Mouse (Mus musculus) liver, adult 2 months (tissue): ENCODE measurements around the gene Cytip. TPM values are rescaled to one million over a fixed set of nuclear protein-coding genes. Genes with fewer than 3 reads are reported as not detected.
"Not testable (repeated sequence)": the region's sequence is repeated elsewhere in the genome, so short reads cannot be mapped to it uniquely, and the experiment has no call there.

ENCODE experiments used
- DNase-seq: peaks from one replicate; pipeline ENCODE4 v3.0.0-alpha.2; 2011; ENCODE audit warnings: low read depth, low spot score; ENCODE audit errors: extremely low read depth
- H3K27ac ChIP-seq: fragments of 200-500 bp; replicated peaks from 2 replicates; pipeline ENCODE4 v1.5.1; 2012; ENCODE audit warnings: low read depth, mild to moderate bottlenecking, control low read depth, inconsistent platforms, low read length; ENCODE audit not compliant: insufficient read depth
- H3K27me3 ChIP-seq: fragments of 200-500 bp; 2 replicates; pipeline ENCODE4 v1.6.1; 2012; ENCODE audit warnings: mild to moderate bottlenecking, moderate library complexity, low read length, inconsistent platforms; ENCODE audit not compliant: control insufficient read depth, insufficient read depth
- H3K36me3 ChIP-seq: fragments of 200-500 bp; 2 replicates; pipeline ENCODE4 v1.6.1; 2012; ENCODE audit warnings: low read length, inconsistent platforms; ENCODE audit not compliant: control insufficient read depth, insufficient read depth
- H3K4me1 ChIP-seq: fragments of 200-500 bp; 2 replicates; pipeline ENCODE4 v1.6.1; 2011; ENCODE audit warnings: low read length; ENCODE audit not compliant: control insufficient read depth, insufficient read depth
- H3K4me3 ChIP-seq: fragments of 200-500 bp; 2 replicates; pipeline ENCODE4 v1.5.1; 2011; ENCODE audit warnings: low read depth, mild to moderate bottlenecking, control low read depth, low read length, moderate library complexity; ENCODE audit not compliant: insufficient read depth
- H3K79me2 ChIP-seq: fragments of 200-500 bp; 2 replicates; pipeline ENCODE4 v1.6.1; 2012; ENCODE audit warnings: inconsistent platforms, mild to moderate bottlenecking, low read length, moderate library complexity; ENCODE audit not compliant: control insufficient read depth, insufficient read depth
- H3K9ac ChIP-seq: fragments of 200-500 bp; 2 replicates; pipeline ENCODE4 v1.6.1; 2012; ENCODE audit warnings: low read depth, mild to moderate bottlenecking, control low read depth, inconsistent platforms, low read length
- CTCF ChIP-seq: fragments of 200-500 bp; IDR thresholded peaks from 2 replicates; pipeline ENCODE4 v1.5.1; 2011; ENCODE audit warnings: low read depth, low read length, control low read depth
- POLR2A ChIP-seq: fragments of 200-500 bp; IDR thresholded peaks from 2 replicates; pipeline ENCODE4 v1.6.1; 2011; ENCODE audit warnings: low read length, control low read depth; ENCODE audit not compliant: insufficient read depth; ENCODE audit errors: extremely low read depth
- WGBS: fragments of 180-500 bp; shearing (Covaris S2); methylation state at CpG from one replicate; pipeline ENCODE4 v1.1.7; 2018; 5-methylcytosine and 5-hydroxymethylcytosine counted together
- polyA plus RNA-seq: library from polyadenylated mRNA; depleted of rRNA; stranded (reverse); fragments of >200 nt; gene quantifications from 2 replicates; pipeline ENCODE4 v1.2.3, GENCODE M21; 2012
- total RNA-seq: library from RNA; depleted of rRNA; stranded (reverse); fragments of >200 nt; gene quantifications from 2 replicates; pipeline ENCODE4 v1.2.3, GENCODE M21; 2014

Gene Cytip
- total and polyA plus RNA-seq, 2 experiments: 0.91 to 1.7 TPM

- no peak overlapping the region for H3K27ac ChIP-seq
- H3K4me1 ChIP-seq: no peaks in the 10 kb centered on the region
- WGBS: 76% methylated on average over 5 of the region's 5 CpGs
- H3K79me2 ChIP-seq: no peaks in the 10 kb centered on the region
- H3K27me3 ChIP-seq: no peaks in the 10 kb centered on the region
- H3K9ac ChIP-seq: no peak overlapping the region
- DNase-seq: no peak
- no peaks in the 10 kb centered on the region for H3K36me3 ChIP-seq
- TF ChIP-seq CTCF (no peak), POLR2A (no peak)
- H3K4me3 ChIP-seq: no peak overlapping the region
Observed at GRCm38 (mm10) chr2:58129903-58130302, 65.4 kb downstream of the Cytip start.

GRCm38 (mm10) chr2:58111105-58111504 lies 84.2 kb downstream of the Cytip start:
- DNase-seq: no peak
- H3K27me3 ChIP-seq: no peaks in the 10 kb centered on the region
- WGBS: 66% methylated on average over 4 of the region's 4 CpGs
- H3K27ac ChIP-seq: no peak overlapping the region
- TF ChIP-seq CTCF: no peak
- TF ChIP-seq POLR2A: no peak
- no peak overlapping the region for H3K4me3 ChIP-seq
- H3K79me2 ChIP-seq: no peaks in the 10 kb centered on the region
- H3K9ac ChIP-seq: no peak overlapping the region
- H3K4me1 ChIP-seq: no peaks in the 10 kb centered on the region
- no peaks in the 10 kb centered on the region for H3K36me3 ChIP-seq

- H3K36me3 ChIP-seq, H3K79me2 ChIP-seq, H3K27me3 ChIP-seq, H3K4me1 ChIP-seq, H3K27ac ChIP-seq, DNase-seq, H3K9ac ChIP-seq, H3K4me3 ChIP-seq: not testable (repeated sequence)
- 88% methylated on average over 16 of the region's 16 CpGs for WGBS
Observed at GRCm38 (mm10) chr2:58107887-58108286, 87.4 kb downstream of the Cytip start.

GRCm38 (mm10) chr2:58107046-58107445 lies 88.3 kb downstream of the Cytip start:
- TF ChIP-seq POLR2A: no peak
- DNase-seq: no peak
- no peaks in the 10 kb centered on the region for H3K27me3 ChIP-seq
- no peaks in the 10 kb centered on the region for H3K36me3 ChIP-seq
- WGBS: 83% methylated on average over 6 of the region's 6 CpGs
- no peak overlapping the region for H3K4me3 ChIP-seq
- H3K79me2 ChIP-seq: no peaks in the 10 kb centered on the region
- H3K9ac ChIP-seq: no peak overlapping the region
- no peak overlapping the region for H3K27ac ChIP-seq
- H3K4me1 ChIP-seq: no peaks in the 10 kb centered on the region

DNA sequence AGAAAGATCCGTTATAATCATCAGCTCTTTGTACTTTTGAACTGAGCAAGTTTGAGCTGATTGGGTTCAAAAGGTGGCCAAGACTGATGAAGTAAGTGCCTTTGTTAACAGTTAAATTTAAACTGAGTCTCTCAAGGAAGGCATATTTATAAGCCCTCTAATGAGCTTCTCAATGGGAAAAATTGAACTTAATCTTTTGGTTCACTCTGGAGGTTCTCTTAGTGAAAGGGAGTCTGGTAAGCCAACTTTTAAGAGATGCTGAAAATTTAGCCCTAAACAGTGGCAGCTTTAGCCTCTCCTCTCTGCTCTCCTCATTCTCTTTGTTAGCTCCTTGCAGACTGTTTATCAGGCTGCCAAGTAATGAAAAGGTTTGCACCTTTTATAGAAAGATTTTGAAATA lies 100.5 kb downstream of the Cytip start:
- Histone ChIP-seq H3K27ac (no peak overlapping the region), H3K79me2 (no peaks in the 10 kb centered on the region), H3K36me3 (no peaks in the 10 kb centered on the region), H3K9ac (no peak overlapping the region), H3K4me1 (no peaks in the 10 kb centered on the region), H3K4me3 (no peak overlapping the region), H3K27me3 (no peaks in the 10 kb centered on the region)
- DNase-seq: no peak
- TF ChIP-seq POLR2A (no peak), CTCF (no peak)
- WGBS: 75% methylated on average over 1 of the region's 1 CpGs

- H3K4me3 ChIP-seq: no peak overlapping the region
- no peak for TF ChIP-seq POLR2A
- no peak for TF ChIP-seq CTCF
- 75% methylated on average over 1 of the region's 1 CpGs for WGBS
- H3K27me3 ChIP-seq: no peaks in the 10 kb centered on the region
- DNase-seq: no peak
- no peaks in the 10 kb centered on the region for H3K79me2 ChIP-seq
- no peaks in the 10 kb centered on the region for H3K36me3 ChIP-seq
- no peaks in the 10 kb centered on the region for H3K4me1 ChIP-seq
- no peak overlapping the region for H3K27ac ChIP-seq
- no peak overlapping the region for H3K9ac ChIP-seq
Observed at GRCm38 (mm10) chr2:58086420-58086819, 108.9 kb downstream of the Cytip start.
